Mouse (Mus musculus) spleen, postnatal 0 days (tissue): Measurements from ENCODE around the gene Gm13279. TPM values are rescaled to one million over a fixed set of nuclear protein-coding genes. Genes with fewer than 3 reads are reported as not detected.

ENCODE experiments used
- polyA plus RNA-seq: library from polyadenylated mRNA; unstranded; fragments of >200 nt; fragmentation: Nextera tagmentation; extraction: Ambion mirVana; gene quantifications from 2 replicates; pipeline ENCODE4 v1.2.1, GENCODE M21; 2015

Gene Gm13279
- not detected in 2 replicates for polyA plus RNA-seq

GRCm38 (mm10) chr4:88797097-88797496 lies at the start of gene Gm13279:
Gene Gm13279 (plus strand): TSS chr4:88797397.

GRCm38 (mm10) chr4:88754818-88755340 lies 42.3 kb upstream of the Gm13279 start, which contains the start of gene Gm13271:
Gene Gm13271 (plus strand): TSS chr4:88754868.

GRCm38 (mm10) chr4:88759610-88760268 lies 37.5 kb upstream of the Gm13279 start, which contains the start of gene Gm13283:
Gene Gm13283 (plus strand): TSS chr4:88760119.

DNA sequence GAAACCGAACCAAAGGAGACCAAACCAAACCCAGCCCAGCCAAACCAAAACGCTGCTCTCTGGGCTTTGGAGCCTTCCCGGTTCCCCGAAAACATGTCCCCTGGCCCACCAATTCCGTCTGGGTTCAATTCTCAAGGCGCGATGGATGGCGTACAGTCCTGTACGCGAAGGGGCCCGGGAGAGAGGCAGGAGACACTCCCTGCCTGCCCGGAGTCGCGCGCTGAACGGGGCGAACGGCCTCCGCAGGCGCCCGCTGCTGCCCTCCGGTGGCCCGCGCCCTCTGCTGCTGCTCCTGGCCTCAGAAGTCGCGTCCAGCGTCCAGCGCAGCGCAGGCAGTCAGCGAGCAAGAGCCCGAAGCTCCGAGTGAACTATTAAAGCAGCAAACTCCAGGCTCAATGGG lies 23.7 kb upstream of the Gm13279 start, which contains the start of gene Gm13290:
Gene Gm13290 (plus strand): TSS at position 301 of the 400 bp plus-strand sequence.

GRCm38 (mm10) chr4:88776622-88777021 lies 20.6 kb upstream of the Gm13279 start, which contains the start of gene Gm13289:
Gene Gm13289 (plus strand): TSS chr4:88776922.

DNA sequence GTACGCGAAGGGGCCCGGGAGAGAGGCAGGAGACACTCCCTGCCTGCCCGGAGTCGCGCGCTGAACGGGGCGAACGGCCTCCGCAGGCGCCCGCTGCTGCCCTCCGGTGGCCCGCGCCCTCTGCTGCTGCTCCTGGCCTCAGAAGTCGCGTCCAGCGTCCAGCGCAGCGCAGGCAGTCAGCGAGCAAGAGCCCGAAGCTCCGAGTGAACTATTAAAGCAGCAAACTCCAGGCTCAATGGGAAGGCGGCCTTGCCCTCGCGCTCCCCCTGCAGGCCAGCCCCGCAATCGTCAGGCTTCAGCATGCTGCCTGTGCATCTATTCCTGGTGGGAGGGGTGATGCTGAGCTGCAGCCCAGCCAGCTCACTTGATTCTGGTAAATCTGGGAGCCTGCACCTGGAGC lies 17.6 kb upstream of the Gm13279 start, which contains the start of gene Gm13272:
Gene Gm13272 (plus strand): TSS at position 301 of the 400 bp plus-strand sequence.

GRCm38 (mm10) chr4:88781831-88782230 lies 15.4 kb upstream of the Gm13279 start, which contains the start of gene Ifnz:
Gene Ifnz (plus strand): TSS chr4:88782131.

DNA sequence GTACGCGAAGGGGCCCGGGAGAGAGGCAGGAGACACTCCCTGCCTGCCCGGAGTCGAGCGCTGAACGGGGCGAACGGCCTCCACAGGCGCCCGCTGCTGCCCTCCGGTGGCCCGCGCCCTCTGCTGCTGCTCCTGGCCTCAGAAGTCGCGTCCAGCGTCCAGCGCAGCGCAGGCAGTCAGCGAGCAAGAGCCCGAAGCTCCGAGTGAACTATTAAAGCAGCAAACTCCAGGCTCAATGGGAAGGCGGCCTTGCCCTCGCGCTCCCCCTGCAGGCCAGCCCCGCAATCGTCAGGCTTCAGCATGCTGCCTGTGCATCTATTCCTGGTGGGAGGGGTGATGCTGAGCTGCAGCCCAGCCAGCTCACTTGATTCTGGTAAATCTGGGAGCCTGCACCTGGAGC lies 11.8 kb upstream of the Gm13279 start, which contains the start of gene Gm13276:
Gene Gm13276 (plus strand): TSS at position 301 of the 400 bp plus-strand sequence.

DNA sequence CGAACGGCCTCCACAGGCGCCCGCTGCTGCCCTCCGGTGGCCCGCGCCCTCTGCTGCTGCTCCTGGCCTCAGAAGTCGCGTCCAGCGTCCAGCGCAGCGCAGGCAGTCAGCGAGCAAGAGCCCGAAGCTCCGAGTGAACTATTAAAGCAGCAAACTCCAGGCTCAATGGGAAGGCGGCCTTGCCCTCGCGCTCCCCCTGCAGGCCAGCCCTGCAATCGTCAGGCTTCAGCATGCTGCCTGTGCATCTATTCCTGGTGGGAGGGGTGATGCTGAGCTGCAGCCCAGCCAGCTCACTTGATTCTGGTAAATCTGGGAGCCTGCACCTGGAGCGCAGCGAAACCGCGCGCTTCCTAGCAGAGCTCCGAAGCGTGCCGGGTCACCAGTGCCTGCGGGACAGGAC lies 8.8 kb upstream of the Gm13279 start, which contains the start of gene Gm13277:
Gene Gm13277 (plus strand): TSS at position 231 of the 400 bp plus-strand sequence.

GRCm38 (mm10) chr4:88791250-88791649 lies 5.9 kb upstream of the Gm13279 start, which contains the start of gene Gm13278:
Gene Gm13278 (plus strand): TSS chr4:88791550.

GRCm38 (mm10) chr4:88793936-88794675 lies 3.1 kb upstream of the Gm13279 start, which contains the start of gene Gm13275:
Gene Gm13275 (plus strand): TSS chr4:88794487.

GRCm38 (mm10) chr4:88799365-88799764 lies 2.2 kb downstream of the Gm13279 start, which contains the start of gene Gm13285:
Gene Gm13285 (plus strand): TSS chr4:88799665.

DNA sequence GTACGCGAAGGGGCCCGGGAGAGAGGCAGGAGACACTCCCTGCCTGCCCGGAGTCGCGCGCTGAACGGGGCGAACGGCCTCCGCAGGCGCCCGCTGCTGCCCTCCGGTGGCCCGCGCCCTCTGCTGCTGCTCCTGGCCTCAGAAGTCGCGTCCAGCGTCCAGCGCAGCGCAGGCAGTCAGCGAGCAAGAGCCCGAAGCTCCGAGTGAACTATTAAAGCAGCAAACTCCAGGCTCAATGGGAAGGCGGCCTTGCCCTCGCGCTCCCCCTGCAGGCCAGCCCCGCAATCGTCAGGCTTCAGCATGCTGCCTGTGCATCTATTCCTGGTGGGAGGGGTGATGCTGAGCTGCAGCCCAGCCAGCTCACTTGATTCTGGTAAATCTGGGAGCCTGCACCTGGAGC lies 5.8 kb downstream of the Gm13279 start, which contains the start of gene Gm13287:
Gene Gm13287 (plus strand): TSS at position 301 of the 400 bp plus-strand sequence.

DNA sequence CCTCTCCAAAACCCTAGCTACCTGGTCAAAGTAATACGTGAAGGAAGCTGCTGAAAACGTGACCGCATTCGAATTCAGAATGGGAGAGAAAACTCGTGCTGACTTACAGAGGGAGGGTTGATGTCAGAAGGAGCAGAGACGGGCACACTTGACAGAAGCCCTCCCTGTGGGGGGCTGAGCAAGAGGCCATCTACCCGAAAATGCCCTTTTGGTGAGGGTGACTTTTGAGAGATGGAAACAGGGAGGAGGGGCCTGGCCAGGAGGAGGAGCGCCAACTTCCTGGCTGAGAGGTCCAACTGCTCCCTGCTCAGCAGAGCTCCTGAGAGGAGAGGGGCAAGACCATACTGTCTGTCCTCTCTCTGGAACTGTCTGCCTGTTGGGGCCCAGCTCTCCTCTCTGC lies 8.0 kb downstream of the Gm13279 start, which contains the start of gene Gm13288:
Gene Gm13288 (plus strand): TSS at position 301 of the 400 bp plus-strand sequence.

DNA sequence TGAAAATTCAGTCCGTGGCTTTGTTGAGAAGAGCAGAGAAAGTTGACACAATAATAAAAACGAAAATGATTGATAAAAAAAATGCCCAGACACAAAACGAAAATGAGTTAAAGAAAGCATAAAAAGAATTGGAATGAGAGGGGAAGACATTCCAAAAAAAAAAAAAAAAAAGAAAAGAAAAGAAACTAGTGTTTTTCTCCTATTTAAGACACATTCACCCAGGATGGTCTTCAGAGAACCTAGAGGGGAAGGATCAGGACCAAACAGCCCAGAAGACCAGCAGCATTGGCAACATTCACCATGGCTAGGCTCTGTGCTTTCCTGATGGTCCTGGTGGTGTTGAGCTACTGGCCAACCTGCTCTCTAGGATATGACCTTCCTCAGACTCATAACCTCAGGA lies 18.7 kb downstream of the Gm13279 start, which contains the start of gene Ifna7:
Gene Ifna7 (plus strand): TSS at position 301 of the 400 bp plus-strand sequence.

GRCm38 (mm10) chr4:88819659-88820058 lies 22.5 kb downstream of the Gm13279 start, which contains the start of gene Ifna11:
Gene Ifna11 (plus strand): TSS chr4:88819959.

GRCm38 (mm10) chr4:88827116-88827515 lies 29.9 kb downstream of the Gm13279 start, which contains the start of gene Ifna6:
Gene Ifna6 (plus strand): TSS chr4:88827416.

DNA sequence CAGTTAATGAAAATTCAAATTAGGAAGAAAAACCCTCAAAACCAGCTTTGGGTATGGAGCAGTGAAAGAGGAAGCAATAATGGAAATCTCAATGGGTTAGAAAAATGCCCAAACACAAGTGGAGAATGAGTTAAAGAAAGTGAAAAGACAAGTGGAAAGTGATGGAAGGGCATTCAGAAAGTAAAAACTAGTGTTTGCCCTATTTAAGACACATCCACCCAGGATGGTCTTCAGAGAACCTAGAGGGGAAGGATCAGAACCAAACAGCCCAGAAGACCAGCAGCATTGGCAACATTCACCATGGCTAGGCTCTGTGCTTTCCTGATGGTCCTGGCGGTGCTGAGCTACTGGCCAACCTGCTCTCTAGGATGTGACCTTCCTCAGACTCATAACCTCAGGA lies 38.0 kb downstream of the Gm13279 start, which contains the start of gene Ifna5:
Gene Ifna5 (plus strand): TSS at position 301 of the 400 bp plus-strand sequence.

GRCm38 (mm10) chr4:88841438-88841911 lies 44.3 kb downstream of the Gm13279 start, which contains the start of gene Ifna4:
Gene Ifna4 (plus strand): TSS chr4:88841861.

